Mouse (Mus musculus) MEL (cell line): Measurements from ENCODE around the gene Mrnip. TPM values are rescaled to one million over a fixed set of nuclear protein-coding genes. Genes with fewer than 3 reads are reported as not detected.

Source experiments
- DNase-seq: peaks from one replicate; pipeline ENCODE4 v3.0.0; 2011; ENCODE audit warnings: low read depth, low spot score
- H3K27ac ChIP-seq: 2 replicates; pipeline ENCODE4 v1.5.1; 2012; ENCODE audit warnings: low read depth, mild to moderate bottlenecking, control low read depth, low read length, moderate library complexity; ENCODE audit not compliant: control insufficient read depth
- H3K27me3 ChIP-seq, 2 experiments: fragments of 150-350 bp in 1 of 2; sonication (generic) in 1 of 2; 2 replicates each; pipeline ENCODE4 v1.6.1; 2012; ENCODE audit warnings: low read length in 2 of 2, mild to moderate bottlenecking in 2 of 2, improper control_type of control experiment in 1 of 2, moderate library complexity in 1 of 2; ENCODE audit not compliant: insufficient read depth in 2 of 2, control insufficient read depth in 1 of 2
- H3K36me3 ChIP-seq, 2 experiments: 2 replicates each; pipeline ENCODE4 v1.6.1; 2012 to 2014; ENCODE audit warnings: low read length in 2 of 2, improper control_type of control experiment in 1 of 2, inconsistent platforms in 1 of 2, mild to moderate bottlenecking in 1 of 2; ENCODE audit not compliant: insufficient read depth in 2 of 2, control insufficient read depth in 1 of 2
- H3K4me1 ChIP-seq, 2 experiments: fragments of 150-350 bp in 1 of 2; sonication (generic) in 1 of 2; 2 replicates each; pipeline ENCODE4 v1.6.1; 2012; ENCODE audit warnings: low read length in 2 of 2, improper control_type of control experiment in 1 of 2, mild to moderate bottlenecking in 1 of 2; ENCODE audit not compliant: insufficient read depth in 2 of 2, control insufficient read depth in 1 of 2
- H3K4me3 ChIP-seq, 2 experiments: fragments of 150-350 bp in 1 of 2; sonication (generic) in 1 of 2; 2 replicates each; pipeline ENCODE4 v1.5.1; 2012; ENCODE audit warnings: low read depth in 2 of 2, low read length in 2 of 2, mild to moderate bottlenecking in 2 of 2, moderate library complexity in 2 of 2, control low read depth in 1 of 2, improper control_type of control experiment in 1 of 2; ENCODE audit not compliant: control insufficient read depth in 1 of 2, insufficient read depth in 1 of 2
- H3K79me2 ChIP-seq: 2 replicates; pipeline ENCODE4 v1.6.1; 2012; ENCODE audit warnings: mild to moderate bottlenecking, low read length, moderate library complexity; ENCODE audit not compliant: control insufficient read depth, poor library complexity, insufficient read depth
- H3K9ac ChIP-seq: 2 replicates; pipeline ENCODE4 v1.6.1; 2012; ENCODE audit warnings: low read depth, mild to moderate bottlenecking, control low read depth, low read length, moderate library complexity; ENCODE audit not compliant: control insufficient read depth, poor library complexity, severe bottlenecking
- H3K9me3 ChIP-seq: fragments of 150-350 bp; sonication (generic); replicated peaks from 2 replicates; pipeline ENCODE4 v1.6.1; 2012; ENCODE audit warnings: mild to moderate bottlenecking, low read length, improper control_type of control experiment, moderate library complexity; ENCODE audit not compliant: insufficient read depth
- BHLHE40 ChIP-seq: IDR thresholded peaks from 2 replicates; pipeline ENCODE4 v1.6.1; 2012; ENCODE audit warnings: low read depth, mild to moderate bottlenecking, inconsistent platforms, low read length, improper control_type of control experiment, borderline replicate concordance
- CHD2 ChIP-seq: IDR thresholded peaks from 2 replicates; pipeline ENCODE4 v1.6.1; 2011; ENCODE audit warnings: low read length, improper control_type of control experiment
- CTCF ChIP-seq, 3 experiments: IDR thresholded peaks in 2 of 3; conservative IDR thresholded peaks in 1 of 3; 2 replicates each; pipeline ENCODE4 v1.5.1; 2011 to 2012; ENCODE audit warnings: low read length in 3 of 3, low read depth in 2 of 3, mild to moderate bottlenecking in 2 of 3, improper control_type of control experiment in 1 of 3, inconsistent platforms in 1 of 3, mixed read lengths in 1 of 3, moderate library complexity in 1 of 3; ENCODE audit not compliant: control insufficient read depth in 1 of 3, insufficient read depth in 1 of 3, poor library complexity in 1 of 3, severe bottlenecking in 1 of 3
- E2F4 ChIP-seq: IDR thresholded peaks from 2 replicates; pipeline ENCODE4 v1.6.1; 2011; ENCODE audit warnings: low read depth, low read length, improper control_type of control experiment, borderline replicate concordance
- GATA1 ChIP-seq: IDR thresholded peaks from 2 replicates; pipeline ENCODE4 v1.6.1; 2011; ENCODE audit warnings: low read depth, low read length, improper control_type of control experiment
- JUND ChIP-seq: IDR thresholded peaks from 2 replicates; pipeline ENCODE4 v1.6.1; 2011; ENCODE audit warnings: low read depth, mild to moderate bottlenecking, improper control_type of control experiment, low read length
- KAT2A ChIP-seq: conservative IDR thresholded peaks from 2 replicates; pipeline ENCODE4 v1.6.1; 2012; ENCODE audit warnings: low read depth, low read length, improper control_type of control experiment, inconsistent platforms
- MAFK ChIP-seq: IDR thresholded peaks from 2 replicates; pipeline ENCODE4 v1.6.1; 2011; ENCODE audit warnings: low read depth, mild to moderate bottlenecking, low read length, improper control_type of control experiment, borderline replicate concordance
- MAZ ChIP-seq: IDR thresholded peaks from 2 replicates; pipeline ENCODE4 v1.6.1; 2012; ENCODE audit warnings: low read depth, mild to moderate bottlenecking, inconsistent platforms, low read length, improper control_type of control experiment
- MEF2A ChIP-seq: IDR thresholded peaks from 2 replicates; pipeline ENCODE4 v1.6.1; 2014; ENCODE audit warnings: low read depth, mild to moderate bottlenecking, inconsistent platforms, low read length, improper control_type of control experiment; ENCODE audit not compliant: poor library complexity, insufficient replicate concordance, severe bottlenecking; ENCODE audit errors: extremely low read depth
- MYB ChIP-seq: IDR thresholded peaks from 2 replicates; pipeline ENCODE4 v1.6.1; 2011; ENCODE audit warnings: mild to moderate bottlenecking, low read depth, low read length, improper control_type of control experiment
- MYC ChIP-seq: IDR thresholded peaks from 2 replicates; pipeline ENCODE4 v1.6.1; 2011; ENCODE audit warnings: low read depth, mild to moderate bottlenecking, low read length, improper control_type of control experiment, moderate library complexity
- POLR2A ChIP-seq, 2 experiments: IDR thresholded peaks; 2 replicates each; pipeline ENCODE4 v1.6.1; 2011 to 2012; ENCODE audit warnings: low read length in 2 of 2, mild to moderate bottlenecking in 2 of 2, control low read depth in 1 of 2, improper control_type of control experiment in 1 of 2, low read depth in 1 of 2, moderate library complexity in 1 of 2; ENCODE audit not compliant: control insufficient read depth in 1 of 2, insufficient read depth in 1 of 2, poor library complexity in 1 of 2
- POLR2AphosphoS2 ChIP-seq: IDR thresholded peaks from 2 replicates; pipeline ENCODE4 v1.6.1; 2011; ENCODE audit warnings: low read length, improper control_type of control experiment
- POLR2AphosphoS5 ChIP-seq: IDR thresholded peaks from 2 replicates; pipeline ENCODE4 v1.6.1; 2012; ENCODE audit warnings: low read depth, borderline replicate concordance, mild to moderate bottlenecking, inconsistent platforms, low read length, moderate library complexity, mixed read lengths
- RCOR1 ChIP-seq: IDR thresholded peaks from 2 replicates; pipeline ENCODE4 v1.6.1; 2012; ENCODE audit warnings: low read depth, mild to moderate bottlenecking, inconsistent platforms, low read length, improper control_type of control experiment
- SIN3A ChIP-seq: IDR thresholded peaks from 2 replicates; pipeline ENCODE4 v1.6.1; 2012; ENCODE audit warnings: low read length, improper control_type of control experiment, inconsistent platforms
- TCF12 ChIP-seq: IDR thresholded peaks from 2 replicates; pipeline ENCODE4 v1.6.1; 2014; ENCODE audit warnings: low read depth, mild to moderate bottlenecking, inconsistent platforms, low read length, improper control_type of control experiment, moderate library complexity
- USF1 ChIP-seq: IDR thresholded peaks from 2 replicates; pipeline ENCODE4 v1.6.1; 2014; ENCODE audit warnings: low read depth, mild to moderate bottlenecking, inconsistent platforms, low read length, improper control_type of control experiment, moderate library complexity
- ZKSCAN1 ChIP-seq: IDR thresholded peaks from 2 replicates; pipeline ENCODE4 v1.6.1; 2012; ENCODE audit warnings: low read depth, mild to moderate bottlenecking, inconsistent platforms, low read length, improper control_type of control experiment, moderate library complexity
- ZNF384 ChIP-seq: IDR thresholded peaks from 2 replicates; pipeline ENCODE4 v1.6.1; 2012; ENCODE audit warnings: low read depth, mild to moderate bottlenecking, inconsistent platforms, low read length, improper control_type of control experiment
- polyA plus RNA-seq, 2 experiments: library from polyadenylated mRNA; stranded (reverse) in 1 of 2; unstranded in 1 of 2; fragments of >175 nt in 1 of 2; fragments of >200 nt in 1 of 2; gene quantifications; 2 replicates each; pipeline versions ENCODE4 v1.2.1 to v1.2.4; 2012; ENCODE audit warnings: low replicate concordance in 2 of 2, low read depth in 1 of 2; ENCODE audit not compliant: insufficient read length in 2 of 2, insufficient read depth in 1 of 2, missing spikeins in 1 of 2
- total RNA-seq: library from RNA; depleted of rRNA; stranded (reverse); fragments of 300-350 nt; gene quantifications from 2 replicates; pipeline ENCODE4 v1.2.3, GENCODE M21; 2012

Gene Mrnip
- total and polyA plus RNA-seq, 3 experiments, result 8.6 to 10.6 TPM; not detected in 1

DNA sequence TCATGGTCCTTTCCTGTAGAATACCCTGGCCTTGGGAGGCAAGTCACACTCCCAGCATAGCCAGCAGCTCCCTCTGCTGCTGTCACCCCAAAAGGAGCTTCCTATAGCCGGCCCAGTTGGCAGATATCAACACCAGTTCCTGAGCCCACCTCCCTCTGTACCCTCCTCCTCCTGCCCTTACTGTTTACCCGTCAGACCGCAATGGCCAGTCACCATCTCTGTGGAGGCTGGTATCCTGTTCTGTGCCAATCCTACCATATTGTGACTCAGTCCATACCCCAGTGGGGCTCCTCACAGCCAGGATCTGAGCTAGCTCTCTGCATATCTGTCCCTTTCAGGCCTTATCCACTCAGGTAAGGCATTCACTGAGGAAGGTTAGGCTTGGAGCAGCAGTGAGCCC, 28.7 kb upstream of the Mrnip start:
- H3K9me3 ChIP-seq, result no peaks in the 10 kb centered on the region
- H3K36me3 ChIP-seq, result peaks cover 0 to 15% of the 10 kb centered on the region in 2 experiments; a peak in 2 of 4 replicates

DNA sequence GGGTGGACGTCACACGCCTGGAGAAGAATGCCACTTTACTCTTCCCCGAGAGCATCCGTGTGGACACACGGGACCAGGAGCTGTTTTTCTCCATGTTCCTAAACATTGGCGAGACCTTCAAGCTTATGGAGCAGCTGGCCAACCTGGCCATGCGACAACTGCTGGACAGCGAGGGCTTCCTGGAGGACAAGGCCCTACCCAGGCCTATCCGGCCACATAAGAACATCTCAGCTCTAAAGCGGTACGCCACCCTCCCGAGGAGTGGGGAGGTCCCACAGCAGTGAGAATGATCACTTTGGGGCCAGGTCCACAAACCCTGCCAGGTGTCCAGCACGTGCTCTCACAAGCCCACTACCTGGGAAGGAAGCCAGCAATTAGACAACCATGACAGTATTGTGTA, 28.1 kb upstream of the Mrnip start:
- Histone ChIP-seq H3K9ac (no peak overlapping the region), H3K4me1 (no peaks in the 10 kb centered on the region), H3K36me3 (peaks cover 0 to 13% of the 10 kb centered on the region in 2 experiments; a peak in 2 of 4 replicates), H3K79me2 (no peaks in the 10 kb centered on the region), H3K27me3 (no peaks in the 10 kb centered on the region), H3K27ac (no peak overlapping the region), H3K4me3 (no peak overlapping the region), H3K9me3 (no peaks in the 10 kb centered on the region)
- no peak for TF ChIP-seq GATA1
- no peak for TF ChIP-seq RCOR1
- TF ChIP-seq MYB, result no peak
- no peak for TF ChIP-seq CTCF (IDR thresholded peaks at IDR 0.05 in 2 of 3, conservative IDR thresholded peaks at IDR 0.05 in 1 of 3; ENCODE audit: control insufficient read depth in 1 of 3, insufficient read depth in 1 of 3, low read depth in 2 of 3, low read length in 3 of 3, poor library complexity in 1 of 3, severe bottlenecking in 1 of 3)
- TF ChIP-seq POLR2A (IDR thresholded peaks at IDR 0.05; ENCODE audit: control insufficient read depth in 1 of 2, insufficient read depth in 1 of 2, low read depth in 1 of 2, low read length in 2 of 2, poor library complexity in 1 of 2), result no peak
- TF ChIP-seq ZNF384, result no peak
- TF ChIP-seq CHD2, result no peak
- no peak for TF ChIP-seq BHLHE40
- no peak for TF ChIP-seq MYC
- TF ChIP-seq SIN3A, result no peak
- no peak for TF ChIP-seq KAT2A
- no peak for TF ChIP-seq MAFK
- no peak for TF ChIP-seq E2F4
- no peak for DNase-seq

More for the DNA sequence above, 28.7 kb upstream of the Mrnip start:
- Histone ChIP-seq H3K27ac (no peak overlapping the region), H3K27me3 (no peaks in the 10 kb centered on the region), H3K4me3 (no peak overlapping the region), H3K9ac (no peak overlapping the region), H3K4me1 (no peaks in the 10 kb centered on the region), H3K79me2 (no peaks in the 10 kb centered on the region)
- DNase-seq, result no peak
- TF ChIP-seq POLR2AphosphoS5 (no peak), BHLHE40 (no peak), RCOR1 (no peak)

DNA sequence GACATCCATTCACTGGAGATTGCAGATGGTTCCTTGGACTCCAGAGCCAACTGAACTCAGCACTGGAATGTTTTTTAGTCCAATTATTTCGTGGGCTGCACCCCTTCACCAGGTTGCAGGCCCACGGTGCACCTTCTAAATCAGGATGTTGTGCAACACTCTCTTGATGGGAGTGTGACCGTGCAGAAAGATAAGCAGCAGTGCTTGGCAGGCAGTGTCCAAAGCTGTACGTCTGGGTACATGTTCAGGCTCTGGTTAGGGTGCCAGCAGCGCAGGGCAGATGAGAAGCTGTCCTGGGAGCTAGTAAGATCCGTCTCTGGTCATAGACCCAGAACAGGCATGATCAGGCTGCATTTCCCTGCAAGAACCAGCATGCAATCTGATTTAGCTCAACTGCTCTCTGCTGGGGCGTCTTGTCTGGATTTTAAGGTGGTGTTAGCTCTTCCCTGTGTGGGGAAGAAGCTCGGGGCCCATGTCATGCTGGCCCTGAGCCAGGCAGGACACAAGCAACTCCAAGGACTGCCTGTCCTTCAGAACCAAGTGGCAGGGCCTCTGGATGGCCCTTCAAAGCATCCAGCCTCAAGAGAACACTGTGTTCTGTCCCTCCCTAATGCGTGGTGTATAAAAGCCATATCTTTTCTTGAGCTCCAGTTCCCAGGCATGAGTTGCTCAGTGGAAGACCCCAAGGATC, 26.8 kb upstream of the Mrnip start:
- H3K27me3 ChIP-seq, result no peaks in the 10 kb centered on the region
- H3K79me2 ChIP-seq, result no peaks in the 10 kb centered on the region
- H3K4me3 ChIP-seq, result no peak overlapping the region
- H3K9me3 ChIP-seq, result no peaks in the 10 kb centered on the region
- DNase-seq, result no peak
- no peaks in the 10 kb centered on the region for H3K4me1 ChIP-seq
- H3K36me3 ChIP-seq, result peaks cover 0 to 8% of the 10 kb centered on the region in 2 experiments; a peak in 1 of 4 replicates
- TF ChIP-seq TCF12 (no peak), GATA1 (no peak), USF1 (no peak), MAFK (no peak), BHLHE40 (no peak), ZKSCAN1 (no peak), ZNF384 (no peak), POLR2A (IDR thresholded peaks at IDR 0.05; ENCODE audit: control insufficient read depth in 1 of 2, insufficient read depth in 1 of 2, low read depth in 1 of 2, low read length in 2 of 2, poor library complexity in 1 of 2) (no peak), MAZ (no peak), JUND (no peak), SIN3A (no peak), POLR2AphosphoS2 (no peak), KAT2A (no peak), E2F4 (no peak), MEF2A (no peak)
- no peak overlapping the region for H3K9ac ChIP-seq
- H3K27ac ChIP-seq, result no peak overlapping the region
